Mouse (Mus musculus) brain, embryonic 14.5 days (tissue): Measurements from ENCODE around the gene Timp2. TPM values are rescaled to one million over a fixed set of nuclear protein-coding genes. Genes with fewer than 3 reads are reported as not detected.

Experiments used
- DNase-seq: peaks from one replicate; pipeline ENCODE4 v3.0.0-alpha.2; 2011; ENCODE audit warnings: low read depth
- CTCF ChIP-seq: fragments of 200-500 bp; IDR thresholded peaks from 2 replicates; pipeline ENCODE4 v1.5.1; 2012; ENCODE audit warnings: inconsistent platforms, mild to moderate bottlenecking, moderate library complexity, borderline replicate concordance; ENCODE audit not compliant: insufficient read depth, insufficient read length; ENCODE audit errors: extremely low read depth
- POLR2A ChIP-seq: fragments of 200-500 bp; IDR thresholded peaks from 2 replicates; pipeline ENCODE4 v1.6.1; 2012; ENCODE audit warnings: mild to moderate bottlenecking, inconsistent platforms, borderline replicate concordance; ENCODE audit not compliant: poor library complexity, insufficient read depth, insufficient read length, severe bottlenecking; ENCODE audit errors: extremely low read depth
- polyA plus RNA-seq: library from polyadenylated mRNA; depleted of rRNA; stranded (reverse); fragments of >200 nt; gene quantifications from 2 replicates; pipeline ENCODE4 v1.2.3, GENCODE M21; 2012

Timp2 gene
- polyA plus RNA-seq, 1 experiment, result 95.4 TPM

DNA sequence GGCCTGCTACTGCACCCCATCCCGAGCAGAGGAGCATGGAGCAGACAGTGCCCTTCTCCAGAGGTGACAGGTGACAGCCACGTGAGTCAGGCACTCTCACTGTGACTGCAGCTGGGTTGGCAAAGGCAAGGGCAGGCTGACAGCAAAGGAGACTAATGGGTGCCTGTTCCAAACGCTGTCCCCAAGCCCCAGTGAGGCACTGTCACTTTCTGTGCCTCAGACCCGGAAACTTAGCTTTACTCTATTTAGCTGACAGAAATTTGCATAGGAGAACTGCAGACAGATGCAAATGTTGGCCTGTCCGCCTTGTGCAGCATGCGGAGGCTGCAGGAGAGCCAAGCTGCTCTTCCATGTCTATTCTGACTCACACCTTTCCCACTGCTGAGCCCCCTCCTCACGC, 79.2 kb downstream of the Timp2 start:
- no peak for DNase-seq
- TF ChIP-seq POLR2A (no peak), CTCF (no peak)

DNA sequence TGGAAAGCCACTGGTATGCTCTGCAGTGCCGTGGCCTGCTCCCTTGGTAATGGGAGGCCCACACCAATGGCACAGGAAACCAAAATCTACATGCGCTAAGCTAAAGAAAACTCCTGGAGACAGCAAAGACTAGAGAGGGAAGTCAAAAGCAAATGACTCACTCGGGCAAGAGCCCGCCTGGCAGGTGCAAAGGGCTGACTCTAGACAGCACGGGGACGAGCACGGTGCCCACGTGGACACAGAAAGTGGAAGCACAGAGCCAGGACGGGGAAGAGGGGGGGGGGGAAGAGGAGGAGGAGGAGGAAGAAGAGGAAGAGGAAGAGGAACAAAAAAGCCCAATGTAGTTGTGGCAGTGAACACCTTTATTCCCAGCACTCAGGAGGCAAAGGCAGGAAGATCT, 80.4 kb downstream of the Timp2 start:
- no peak for DNase-seq
- TF ChIP-seq CTCF, result no peak
- no peak for TF ChIP-seq POLR2A

DNA sequence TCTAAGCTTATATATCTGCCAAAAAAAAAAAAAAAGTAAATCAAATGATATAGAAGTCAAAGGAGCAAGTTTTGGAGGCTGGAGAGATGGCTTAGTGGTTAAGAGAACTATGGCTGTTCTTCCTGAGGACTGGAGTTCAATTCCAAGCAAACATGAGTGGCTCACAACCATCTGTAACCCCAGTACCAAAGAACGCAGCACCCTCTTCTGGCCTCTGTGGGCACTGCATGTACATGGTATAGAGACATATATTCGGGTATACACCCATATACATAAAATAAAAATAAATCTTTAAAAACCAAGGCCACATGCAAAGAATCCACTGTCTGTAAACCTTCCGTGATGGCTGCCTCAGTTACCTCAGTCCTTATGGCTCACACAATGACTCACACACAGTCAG, 85.7 kb downstream of the Timp2 start:
- no peak for DNase-seq

DNA sequence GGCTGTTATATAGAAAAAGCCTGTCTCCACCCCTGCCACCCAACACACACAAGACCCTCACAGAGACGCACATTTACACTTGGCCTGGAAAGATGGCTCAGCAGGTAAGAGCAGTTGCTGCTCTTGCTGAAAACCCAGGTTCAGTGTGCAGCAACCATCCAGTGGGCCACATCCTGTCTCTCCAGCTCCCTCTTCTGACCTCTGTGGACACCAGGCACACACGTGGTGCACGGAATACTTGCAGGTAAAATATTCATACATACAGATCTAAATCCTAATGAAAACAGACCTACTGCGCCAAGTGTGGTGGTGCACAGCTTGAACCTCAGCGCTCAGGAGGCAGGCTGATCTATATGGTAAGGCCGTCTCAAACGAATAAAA, 88.9 kb downstream of the Timp2 start:
- DNase-seq, result no peak
- TF ChIP-seq CTCF (no peak), POLR2A (no peak)

More for the DNA sequence above, 85.7 kb downstream of the Timp2 start:
- TF ChIP-seq CTCF (peak; percentile 28; the same call in 1 of the 2 replicates), POLR2A (no peak)

DNA sequence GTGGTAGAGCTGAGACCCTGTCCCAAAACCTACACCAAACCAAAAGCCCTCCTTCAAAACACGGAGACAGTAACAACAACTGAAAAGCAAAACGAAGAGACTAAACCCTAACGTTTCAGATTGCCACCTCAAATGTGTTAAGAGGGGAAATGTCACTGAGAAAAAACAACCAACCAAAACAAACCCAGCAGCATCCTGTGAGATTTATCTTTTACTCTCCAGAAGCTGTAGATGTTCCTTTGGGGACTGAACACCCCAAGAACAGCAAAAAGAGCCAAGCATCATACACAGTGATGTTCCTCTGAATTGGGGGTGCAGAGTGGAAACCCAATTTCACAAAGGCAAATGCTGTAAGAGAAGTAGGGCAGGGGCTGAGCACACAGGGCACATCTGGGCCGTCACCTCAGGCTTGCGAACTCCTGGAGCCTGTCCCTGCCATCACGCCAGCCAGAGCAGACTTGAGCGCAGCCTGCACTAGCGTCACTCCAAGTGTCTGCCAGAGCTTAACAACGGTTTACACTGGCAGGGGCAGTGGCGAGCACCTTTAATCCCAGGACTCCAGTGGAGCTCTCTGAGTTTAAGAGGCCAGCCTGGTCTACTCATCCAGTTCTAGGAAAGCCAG, 89.4 kb downstream of the Timp2 start:
- DNase-seq, result no peak
- TF ChIP-seq CTCF, result no peak
- TF ChIP-seq POLR2A, result no peak

DNA sequence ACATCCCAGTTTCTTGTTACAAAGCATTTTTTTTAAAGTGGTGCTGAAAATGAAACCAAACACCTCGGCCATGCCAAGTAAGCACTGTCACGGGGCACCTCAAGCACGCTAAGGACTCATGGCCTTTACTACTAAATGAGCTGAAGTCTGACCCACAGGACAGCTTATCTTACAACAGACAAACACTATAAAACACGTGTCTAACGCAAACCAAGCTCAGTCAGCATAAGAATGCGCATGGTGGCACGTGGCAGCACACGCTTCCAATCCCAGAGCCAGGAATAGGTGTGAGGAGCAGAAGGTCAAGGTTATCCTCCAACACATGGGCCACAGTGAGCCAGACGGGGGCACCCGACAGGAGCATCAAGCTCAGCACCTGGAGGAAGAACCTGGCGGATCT, 89.9 kb downstream of the Timp2 start:
- no peak for DNase-seq
- TF ChIP-seq CTCF (no peak), POLR2A (no peak)

DNA sequence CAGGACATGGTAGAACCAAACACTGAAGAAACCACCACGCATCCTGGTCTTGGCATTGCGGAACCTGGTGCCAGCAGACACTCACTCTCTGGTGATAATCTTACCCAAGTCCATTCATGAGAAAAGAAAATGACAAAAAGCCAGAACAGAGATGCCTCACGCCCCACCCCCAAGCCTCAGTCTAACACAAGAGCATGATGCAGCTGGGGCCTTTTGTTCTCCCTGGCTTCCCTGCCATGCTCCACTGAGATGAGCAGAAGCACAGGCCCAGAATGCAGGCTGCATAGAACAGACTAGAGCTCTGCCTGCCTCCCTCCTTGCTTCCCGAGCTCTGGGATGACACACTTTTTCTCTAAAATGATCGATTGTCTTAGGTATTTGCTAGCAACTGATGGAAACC, 92.4 kb downstream of the Timp2 start:
- TF ChIP-seq POLR2A (no peak), CTCF (no peak)
- peak; percentile 22 for DNase-seq

DNA sequence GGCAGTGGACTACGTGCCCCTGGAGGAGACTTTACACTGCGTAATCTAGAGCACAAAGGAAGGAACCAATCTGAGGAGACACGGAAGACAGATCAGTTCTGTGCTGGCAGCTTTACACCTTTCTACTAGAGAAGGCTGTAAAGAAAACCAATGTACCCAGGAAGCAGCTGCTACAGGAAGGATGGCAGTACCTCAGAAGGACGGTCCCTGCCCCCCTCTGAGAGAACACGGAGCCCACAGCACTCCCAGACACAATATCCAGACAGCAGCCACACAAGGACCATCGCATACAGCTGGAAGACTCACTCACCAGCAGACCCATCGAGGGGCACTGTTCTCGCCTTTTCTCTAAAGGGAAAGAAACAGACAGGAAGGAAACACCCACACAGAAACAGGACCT, 95.5 kb downstream of the Timp2 start:
- no peak for TF ChIP-seq CTCF
- TF ChIP-seq POLR2A, result no peak
- DNase-seq, result no peak

DNA sequence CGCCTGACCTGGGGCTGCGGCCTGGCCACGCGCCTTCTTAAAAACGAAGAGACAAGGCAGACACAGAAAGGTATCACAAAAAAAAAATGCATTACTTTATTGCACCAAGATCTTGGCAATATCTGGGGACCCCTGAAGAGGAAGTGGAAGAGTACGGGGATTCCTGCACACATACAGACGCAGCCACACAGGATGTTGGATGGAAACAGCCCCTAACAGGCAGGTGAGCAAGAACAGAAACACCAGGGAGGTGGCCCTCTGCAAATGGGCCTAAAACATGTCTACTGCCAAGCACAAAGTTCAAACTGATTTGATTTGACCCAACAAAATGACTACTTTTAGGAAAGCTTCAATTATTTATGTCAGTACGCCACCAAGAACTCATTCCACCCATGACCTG, 96.0 kb downstream of the Timp2 start:
- no peak for TF ChIP-seq CTCF
- TF ChIP-seq POLR2A, result no peak
- no peak for DNase-seq

DNA sequence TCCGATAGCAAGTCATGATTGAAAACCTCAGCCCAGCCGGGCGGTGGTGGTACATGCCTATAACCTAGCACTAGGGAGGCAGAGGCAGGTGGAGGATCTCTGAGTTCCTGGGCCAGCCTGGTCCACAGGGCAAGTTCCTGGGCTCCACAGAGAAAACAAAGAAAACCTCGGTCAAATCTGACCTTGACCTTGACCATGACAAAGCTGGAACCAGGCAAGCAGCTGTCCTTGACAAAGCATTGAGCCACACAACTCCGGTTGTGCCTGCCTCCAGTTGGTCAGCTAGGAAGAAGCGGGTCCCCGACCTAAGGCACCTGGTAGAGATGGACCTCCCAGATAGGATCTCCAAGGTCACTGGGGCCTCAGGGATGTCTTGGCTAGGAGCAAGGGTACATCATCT, 99.2 kb downstream of the Timp2 start:
- no peak for DNase-seq
- TF ChIP-seq CTCF (no peak), POLR2A (no peak)

DNA sequence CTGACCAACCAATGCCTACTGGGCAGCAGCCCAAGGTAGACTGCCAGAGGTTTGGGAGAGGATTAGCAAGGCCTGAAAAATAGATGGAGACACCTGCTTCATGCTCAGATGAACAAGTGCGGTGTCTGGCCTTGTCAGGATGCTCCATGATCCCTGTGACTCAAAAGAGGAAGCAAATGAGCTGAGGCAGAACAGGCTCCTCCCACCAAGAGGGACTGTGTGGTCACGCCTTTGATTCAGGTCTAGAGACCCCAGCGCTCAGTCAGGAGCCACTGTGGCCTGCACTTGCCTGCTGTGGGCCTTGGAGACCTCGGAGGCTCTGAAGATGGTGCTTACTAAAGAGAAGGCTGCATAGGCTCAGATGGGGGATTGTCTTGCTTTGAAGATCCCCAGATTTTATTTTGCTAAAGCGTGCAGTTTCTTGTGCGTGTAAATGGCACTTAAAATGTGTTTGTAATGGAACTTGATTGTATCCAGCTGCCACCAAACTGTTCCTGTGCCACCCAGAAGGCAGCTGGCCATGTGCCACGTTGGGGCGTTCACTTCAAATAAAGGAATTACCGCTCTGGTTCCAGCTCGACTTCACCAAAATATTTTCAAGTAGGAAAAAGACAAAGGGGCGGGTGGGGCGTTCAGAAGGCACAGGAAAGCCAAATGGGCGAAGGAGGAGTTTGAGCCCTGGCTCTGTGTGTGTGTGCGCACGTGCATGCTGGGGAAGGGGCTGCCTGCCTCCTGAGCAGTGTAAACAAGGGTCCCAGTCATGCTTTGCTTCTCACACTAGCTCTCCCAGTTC, 101.2 kb downstream of the Timp2 start:
- TF ChIP-seq CTCF (no peak), POLR2A (no peak)
- DNase-seq, result peak; percentile 91
